Mouse (Mus musculus) macrophage (primary cell): ENCODE results near the gene Ap1s3. TPM values are rescaled to one million over a fixed set of nuclear protein-coding genes. Genes with fewer than 3 reads are reported as not detected.
"Not testable (repeated sequence)": the region's sequence is repeated elsewhere in the genome, so short reads cannot be mapped to it uniquely, and the experiment has no call there.

ENCODE experiments used
- H3K27ac ChIP-seq: fragments of 350-480 bp; formaldehyde crosslinking; 2 replicates; pipeline ENCODE4 v1.9.0; 2021
- H3K36me3 ChIP-seq: fragments of 350-480 bp; formaldehyde crosslinking; 2 replicates; pipeline ENCODE4 v1.9.0; 2021; ENCODE audit errors: inconsistent target
- H3K4me3 ChIP-seq: fragments of 350-480 bp; formaldehyde crosslinking; 2 replicates; pipeline ENCODE4 v1.9.0; 2021; ENCODE audit errors: inconsistent target
- H3K79me2 ChIP-seq: fragments of 350-480 bp; formaldehyde crosslinking; 2 replicates; pipeline ENCODE4 v1.9.0; 2021; ENCODE audit errors: inconsistent target
- WGBS: methylation state at CpG from one replicate; pipeline ENCODE4 v1.1.7; 2026; ENCODE audit warnings: inconsistent platforms; ENCODE audit not compliant: missing documents; 5-methylcytosine and 5-hydroxymethylcytosine counted together
- polyA plus RNA-seq: library from polyadenylated mRNA; stranded (reverse); fragments of 250-400 nt; gene quantifications from 3 replicates; pipeline ENCODE4 v1.2.4, GENCODE M21; 2018; ENCODE audit warnings: inconsistent platforms

Ap1s3 gene
- polyA plus RNA-seq, 1 experiment from 2014 or later, result 1.1 TPM

GRCm38 (mm10) chr1:79641355-79641754 is 30.4 kb downstream of the Ap1s3 start:
- H3K79me2 ChIP-seq, result no peaks in the 10 kb centered on the region
- H3K4me3 ChIP-seq, result no peak overlapping the region
- H3K36me3 ChIP-seq, result no peaks in the 10 kb centered on the region
- 94% methylated on average over 6 of the region's 6 CpGs for WGBS
- H3K27ac ChIP-seq, result no peak overlapping the region

GRCm38 (mm10) chr1:79640151-79640550 is 31.6 kb downstream of the Ap1s3 start:
- Histone ChIP-seq H3K36me3 (no peaks in the 10 kb centered on the region), H3K27ac (no peak overlapping the region), H3K79me2 (no peaks in the 10 kb centered on the region), H3K4me3 (no peak overlapping the region)
- WGBS, result 97% methylated on average over 7 of the region's 7 CpGs

- 93% methylated on average over 5 of the region's 5 CpGs for WGBS
- Histone ChIP-seq H3K79me2 (no peaks in the 10 kb centered on the region), H3K27ac (no peak overlapping the region), H3K36me3 (no peaks in the 10 kb centered on the region), H3K4me3 (no peak overlapping the region)
These were observed 32.1 kb downstream of the Ap1s3 start for GRCm38 (mm10) chr1:79639683-79640082.

- 90% methylated on average over 6 of the region's 6 CpGs for WGBS
- H3K27ac ChIP-seq, result no peak overlapping the region
- H3K4me3 ChIP-seq, result no peak overlapping the region
- H3K79me2 ChIP-seq, result no peaks in the 10 kb centered on the region
- H3K36me3 ChIP-seq, result no peaks in the 10 kb centered on the region
These were observed 32.7 kb downstream of the Ap1s3 start for GRCm38 (mm10) chr1:79639107-79639506.

- Histone ChIP-seq H3K4me3 (no peak overlapping the region), H3K27ac (no peak overlapping the region), H3K36me3 (no peaks in the 10 kb centered on the region), H3K79me2 (no peaks in the 10 kb centered on the region)
- 94% methylated on average over 2 of the region's 2 CpGs for WGBS
These were observed 34.0 kb downstream of the Ap1s3 start for GRCm38 (mm10) chr1:79637768-79638167.

GRCm38 (mm10) chr1:79631521-79631920 is 40.3 kb downstream of the Ap1s3 start:
- WGBS, result 97% methylated on average over 4 of the region's 4 CpGs
- no peaks in the 10 kb centered on the region for H3K79me2 ChIP-seq

GRCm38 (mm10) chr1:79629726-79630125 is 42.0 kb downstream of the Ap1s3 start:
- WGBS, result 49% methylated on average over 5 of the region's 5 CpGs
- Histone ChIP-seq H3K27ac (no peak overlapping the region), H3K4me3 (no peak overlapping the region), H3K36me3 (no peaks in the 10 kb centered on the region), H3K79me2 (no peaks in the 10 kb centered on the region)

More at GRCm38 (mm10) chr1:79631521-79631920, 40.3 kb downstream of the Ap1s3 start:
- Histone ChIP-seq H3K36me3 (no peaks in the 10 kb centered on the region), H3K27ac (no peak overlapping the region), H3K4me3 (no peak overlapping the region)

- Histone ChIP-seq H3K27ac (no peak overlapping the region), H3K36me3 (no peaks in the 10 kb centered on the region), H3K79me2 (no peaks in the 10 kb centered on the region), H3K4me3 (no peak overlapping the region)
- WGBS, result 79% methylated on average over 4 of the region's 4 CpGs
These were observed 45.6 kb downstream of the Ap1s3 start for GRCm38 (mm10) chr1:79626140-79626539.

GRCm38 (mm10) chr1:79619434-79619833 is 52.3 kb downstream of the Ap1s3 start:
- Histone ChIP-seq H3K4me3 (no peak overlapping the region), H3K27ac (no peak overlapping the region), H3K36me3 (no peaks in the 10 kb centered on the region), H3K79me2 (no peaks in the 10 kb centered on the region)
- 59% methylated on average over 2 of the region's 2 CpGs for WGBS

GRCm38 (mm10) chr1:79616492-79616891 is 55.3 kb downstream of the Ap1s3 start:
- H3K4me3 ChIP-seq, result no peak overlapping the region
- H3K36me3 ChIP-seq, result no peaks in the 10 kb centered on the region
- no peaks in the 10 kb centered on the region for H3K79me2 ChIP-seq
- no peak overlapping the region for H3K27ac ChIP-seq
- 96% methylated on average over 2 of the region's 2 CpGs for WGBS

GRCm38 (mm10) chr1:79614456-79614855 is 57.3 kb downstream of the Ap1s3 start:
- WGBS, result 94% methylated on average over 6 of the region's 6 CpGs

GRCm38 (mm10) chr1:79611271-79611670 is 60.5 kb downstream of the Ap1s3 start:
- not testable (repeated sequence) for H3K36me3 ChIP-seq, H3K79me2 ChIP-seq, H3K27ac ChIP-seq, H3K4me3 ChIP-seq
- WGBS, result 93% methylated on average over 3 of the region's 5 CpGs

More at GRCm38 (mm10) chr1:79614456-79614855, 57.3 kb downstream of the Ap1s3 start:
- Histone ChIP-seq H3K27ac (no peak overlapping the region), H3K79me2 (no peaks in the 10 kb centered on the region), H3K36me3 (no peaks in the 10 kb centered on the region), H3K4me3 (no peak overlapping the region)

GRCm38 (mm10) chr1:79608856-79609255 is 62.9 kb downstream of the Ap1s3 start:
- H3K4me3 ChIP-seq, H3K79me2 ChIP-seq, H3K36me3 ChIP-seq, H3K27ac ChIP-seq: not testable (repeated sequence)
- WGBS, result 87% methylated on average over 5 of the region's 5 CpGs

GRCm38 (mm10) chr1:79602500-79602899 is 69.3 kb downstream of the Ap1s3 start:
- Histone ChIP-seq H3K36me3 (no peaks in the 10 kb centered on the region), H3K79me2 (no peaks in the 10 kb centered on the region), H3K4me3 (no peak overlapping the region), H3K27ac (no peak overlapping the region)
- 89% methylated on average over 2 of the region's 2 CpGs for WGBS

GRCm38 (mm10) chr1:79598385-79599178 is 73.2 kb downstream of the Ap1s3 start:
- 61% methylated on average over 5 of the region's 5 CpGs for WGBS
- no peaks in the 10 kb centered on the region for H3K79me2 ChIP-seq
- no peak overlapping the region for H3K4me3 ChIP-seq
- no peaks in the 10 kb centered on the region for H3K36me3 ChIP-seq
- no peak overlapping the region for H3K27ac ChIP-seq
